Mouse (Mus musculus): Measurements from ENCODE around the gene Mroh7. TPM values are rescaled to one million over a fixed set of nuclear protein-coding genes. Genes with fewer than 3 reads are reported as not detected.
"Not testable (repeated sequence)": the region's sequence is repeated elsewhere in the genome, so short reads cannot be mapped to it uniquely, and the experiment has no call there.

The Mroh7 gene
- polyA plus RNA-seq (2015; fragmentation: Nextera tagmentation; extraction: Ambion mirVana), result not detected in 2 replicates

- DNase-seq (ENCODE audit: low spot score), result no peak
Measured at GRCm38 (mm10) chr4:106730814-106731213, at the start of gene Mroh7. Gene Mroh7, minus strand, starts transcription at chr4:106730925.

- DNase-seq (ENCODE audit: low spot score), result no peak
Measured at GRCm38 (mm10) chr4:106780045-106780444, 49.3 kb upstream of the Mroh7 start.

DNA sequence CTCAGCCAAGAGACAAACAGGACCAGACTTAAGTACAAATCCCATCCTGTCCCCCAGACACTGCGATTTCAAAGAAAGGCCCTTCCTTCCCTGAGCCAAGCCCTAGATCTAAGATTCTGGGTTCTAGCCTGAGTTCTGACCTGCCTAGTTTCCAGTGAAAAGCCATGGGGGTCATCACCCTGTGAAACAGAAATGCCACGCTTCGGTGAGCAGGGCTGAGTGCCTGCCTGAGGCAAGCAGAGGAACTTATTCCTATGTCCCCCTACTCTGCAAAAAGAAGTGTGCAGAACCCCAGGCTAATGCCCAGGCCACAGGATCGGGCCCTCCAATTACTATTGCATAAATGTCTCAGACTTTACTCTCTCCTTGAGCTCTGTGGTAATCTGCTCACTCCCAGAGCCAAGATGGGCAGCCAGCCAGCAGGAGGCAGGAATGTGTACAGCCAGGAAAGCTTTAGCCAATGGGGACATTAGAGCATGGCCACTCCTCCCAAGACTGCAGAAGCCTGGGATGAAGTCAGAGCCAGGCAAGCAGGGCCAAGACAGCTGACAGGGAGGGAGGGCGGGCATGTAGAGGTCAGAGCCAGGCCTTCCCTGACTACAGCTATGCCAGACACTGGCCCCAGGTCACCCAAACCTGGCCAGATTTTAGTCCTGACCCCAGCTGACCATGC, 47.5 kb upstream of the Mroh7 start:
- DNase-seq (ENCODE audit: low spot score), result no peak

DNA sequence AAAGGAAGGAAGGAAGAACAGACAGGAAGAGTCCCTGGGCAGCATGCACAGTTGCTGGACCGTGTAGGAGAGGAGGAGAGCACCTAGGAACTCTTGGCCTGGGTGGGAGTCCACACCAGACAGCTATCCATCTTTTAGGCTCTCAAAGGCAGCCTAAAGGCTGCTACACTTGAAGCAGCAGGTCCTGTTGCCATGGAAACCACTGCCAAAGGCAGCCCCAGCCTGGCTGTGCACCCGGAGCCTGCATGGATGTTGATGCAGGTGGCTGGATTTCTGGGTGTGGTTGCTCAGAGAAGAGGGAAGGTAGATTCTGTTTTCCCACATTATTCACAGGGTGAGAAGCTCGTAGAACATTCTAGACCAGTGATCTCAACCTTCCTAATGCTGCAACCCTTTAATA, 46.3 kb upstream of the Mroh7 start:
- DNase-seq (ENCODE audit: low spot score), result no peak

DNA sequence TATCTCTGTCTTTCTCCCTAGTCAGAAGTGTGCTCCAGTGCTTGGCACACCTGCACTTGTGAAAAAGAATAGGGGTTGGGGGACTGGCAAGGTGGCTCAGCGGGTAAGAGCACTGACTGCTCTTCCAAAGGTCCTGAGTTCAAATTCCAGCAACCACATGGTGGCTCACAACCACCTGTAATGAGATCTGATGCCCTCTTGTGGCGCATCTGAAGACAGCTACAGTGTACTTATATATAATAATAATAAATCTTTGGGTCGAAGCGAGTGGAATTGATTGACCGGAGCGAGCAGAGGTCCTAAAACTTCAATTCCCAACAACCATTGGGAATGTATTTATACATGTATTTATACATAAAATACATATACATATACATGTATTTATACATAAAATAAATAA, 45.0 kb upstream of the Mroh7 start:
- DNase-seq (ENCODE audit: low spot score), result not testable (repeated sequence)

DNA sequence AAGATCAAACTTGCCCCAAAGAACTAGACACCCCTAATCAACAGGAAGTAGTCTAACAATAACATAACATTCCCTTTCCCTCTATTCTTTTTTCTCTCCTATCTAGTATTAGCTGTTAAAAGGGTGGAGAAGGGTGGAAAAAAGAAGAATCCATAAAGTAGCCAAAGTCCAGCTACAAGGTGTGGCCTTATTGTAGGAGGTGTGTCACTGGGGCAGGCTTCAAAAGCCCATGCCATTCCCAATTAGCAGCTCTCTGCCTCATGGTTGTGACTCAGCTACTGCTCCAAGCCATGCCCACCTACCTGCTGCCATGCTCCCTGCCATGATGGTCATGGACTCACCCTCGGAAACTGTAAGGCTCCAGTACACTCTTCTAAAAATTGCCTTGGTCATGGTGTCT, 41.8 kb upstream of the Mroh7 start:
- no peak for DNase-seq (ENCODE audit: low spot score)

DNA sequence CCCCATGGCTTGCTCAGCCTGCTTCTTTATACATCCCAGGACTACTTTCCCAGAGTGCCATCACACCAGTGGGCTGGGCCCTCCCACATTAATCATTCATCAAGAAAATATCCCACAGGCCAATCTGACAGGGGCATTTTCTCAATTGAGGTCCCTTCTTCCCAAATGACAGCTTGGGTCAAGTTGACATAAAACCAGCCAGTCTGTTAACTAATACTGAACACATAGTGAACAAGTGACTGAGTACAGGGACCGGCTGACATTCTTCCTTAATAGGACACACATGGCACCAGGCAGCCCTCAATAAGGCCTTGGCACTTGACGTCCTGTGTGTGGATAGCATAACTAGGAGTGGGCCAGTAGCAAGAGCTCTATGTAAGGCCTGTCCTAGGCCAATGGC, 38.6 kb upstream of the Mroh7 start:
- DNase-seq (ENCODE audit: low spot score), result no peak

- no peak for DNase-seq (ENCODE audit: low spot score)
Measured at GRCm38 (mm10) chr4:106764166-106764565, 33.4 kb upstream of the Mroh7 start.

DNA sequence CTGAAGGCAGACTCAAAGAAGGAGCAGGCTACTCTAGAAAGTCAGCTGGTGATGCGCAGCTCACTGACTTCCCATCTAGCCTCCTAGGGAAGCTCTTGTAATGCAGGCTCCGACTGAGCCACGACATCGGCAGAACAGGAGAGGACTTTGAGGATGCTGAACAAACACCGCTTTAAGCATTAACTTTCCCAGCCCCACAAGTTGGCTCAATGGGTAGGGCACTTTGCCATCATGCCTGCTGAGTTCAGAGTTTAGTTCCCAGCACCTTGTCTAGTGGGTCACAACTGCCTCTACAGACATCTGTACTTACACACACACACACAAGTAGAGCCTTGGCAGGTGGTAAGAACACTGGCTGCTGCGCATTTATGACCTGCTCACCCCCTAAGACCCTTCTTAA, 21.0 kb upstream of the Mroh7 start:
- DNase-seq (ENCODE audit: low spot score), result no peak

DNA sequence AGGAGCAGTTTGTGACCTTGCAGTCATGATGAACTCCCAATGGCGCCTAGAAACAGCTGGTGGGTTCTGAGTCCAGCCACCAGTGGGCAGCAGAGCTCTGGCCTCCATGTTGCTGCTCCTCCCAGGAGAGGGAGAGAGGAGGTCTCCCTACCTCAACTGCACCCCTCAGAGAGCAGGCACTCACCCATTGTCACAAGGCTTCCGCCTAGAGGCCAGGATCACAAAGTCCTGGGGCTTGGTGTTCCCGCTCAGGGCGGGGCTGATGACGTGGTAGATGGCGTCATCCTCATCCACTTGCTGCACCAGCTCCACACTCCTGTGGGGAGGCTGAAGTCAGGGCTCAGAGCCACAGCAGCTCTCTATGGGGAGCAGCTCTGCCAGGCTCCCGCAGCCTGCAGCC, 19.0 kb upstream of the Mroh7 start:
- peak; percentile 56 for DNase-seq (ENCODE audit: low spot score)

- DNase-seq (ENCODE audit: low spot score), result no peak
Measured at GRCm38 (mm10) chr4:106747001-106747580, 16.4 kb upstream of the Mroh7 start.

- no peak for DNase-seq (ENCODE audit: low spot score)
Measured at GRCm38 (mm10) chr4:106745862-106746261, 15.1 kb upstream of the Mroh7 start.

DNA sequence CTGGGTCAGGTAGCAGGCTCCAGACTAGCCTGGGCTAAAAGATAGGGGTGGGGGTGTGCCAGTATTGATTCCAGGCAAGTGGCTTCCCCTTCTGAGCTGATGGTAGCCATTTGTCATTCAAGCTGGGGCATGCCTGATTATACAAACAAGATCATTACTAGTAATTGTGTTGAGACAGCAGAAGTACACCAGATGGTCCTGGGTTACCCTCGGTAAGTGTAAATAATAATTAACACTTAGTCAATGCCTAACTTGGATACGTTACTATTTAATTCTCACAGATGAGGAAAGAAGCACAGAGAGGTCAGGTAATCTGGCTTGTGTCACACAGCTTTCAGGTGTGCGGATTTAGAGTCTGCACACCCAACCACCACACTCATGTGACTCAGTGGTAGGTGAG, 7.2 kb upstream of the Mroh7 start:
- DNase-seq (ENCODE audit: low spot score), result no peak

DNA sequence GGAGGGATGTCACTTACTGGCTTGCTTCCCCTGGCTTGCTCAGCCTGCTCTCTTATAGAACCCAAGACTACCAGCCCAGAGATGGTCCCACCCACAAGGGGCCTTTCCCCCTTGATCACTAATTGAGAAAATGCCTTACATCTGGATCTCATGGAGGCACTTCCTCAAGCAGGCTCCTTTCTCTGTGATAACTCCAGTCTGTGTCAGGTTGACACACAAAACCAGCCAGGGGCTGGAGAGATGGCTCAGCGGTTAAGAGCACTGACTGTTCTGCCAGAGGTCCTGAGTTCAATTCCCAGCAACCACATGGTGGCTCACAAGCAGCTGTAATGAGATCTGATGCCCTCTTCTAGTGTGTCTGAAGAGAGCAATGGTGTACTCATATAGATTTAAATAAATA, 6.2 kb upstream of the Mroh7 start:
- DNase-seq (ENCODE audit: low spot score), result not testable (repeated sequence)

DNA sequence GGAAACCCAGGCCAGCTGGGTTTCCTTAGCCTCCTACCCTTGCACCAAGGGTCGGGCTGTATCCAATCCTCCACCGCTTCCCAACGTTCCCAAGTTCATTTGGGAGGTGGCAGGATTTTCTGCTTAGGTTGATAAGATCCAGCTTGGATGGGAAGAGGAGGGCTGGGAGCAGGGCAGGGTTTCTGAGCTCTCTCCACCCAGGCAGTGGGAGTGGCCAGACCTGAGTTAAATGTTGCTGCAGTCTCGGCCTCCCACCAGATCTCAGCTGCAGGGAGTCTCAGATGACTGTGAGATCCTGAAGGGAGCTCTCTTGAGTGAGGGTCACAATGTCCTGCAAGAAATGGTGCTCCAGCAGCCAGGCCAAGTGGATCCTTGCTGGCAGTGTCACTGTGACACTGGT, 2.9 kb upstream of the Mroh7 start, which contains the start of gene Fam151a:
Gene Fam151a, plus strand, starts transcription at position 254 of the 400 bp plus-strand sequence.
- DNase-seq (ENCODE audit: low spot score), result no peak

DNA sequence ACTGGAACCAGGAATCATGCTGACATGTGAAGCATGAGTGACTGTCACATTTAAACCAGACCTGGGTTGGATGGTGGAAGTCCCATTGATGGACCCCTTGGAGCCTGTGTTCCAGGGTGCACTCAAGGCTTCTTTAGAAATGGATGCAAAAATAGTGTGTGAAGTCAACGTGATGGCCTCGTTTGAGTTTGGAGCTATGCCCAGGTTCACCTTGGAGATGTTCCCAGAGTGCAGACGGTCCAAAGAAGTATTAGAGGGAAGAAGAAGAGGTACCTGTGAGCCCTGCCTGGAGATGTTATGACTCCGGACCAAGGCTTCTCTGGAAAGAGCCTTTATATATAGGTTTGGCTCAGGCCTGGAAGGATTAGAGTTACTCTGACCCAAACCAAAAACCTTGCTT, 10.1 kb downstream of the Mroh7 start:
- DNase-seq (ENCODE audit: low spot score), result no peak

- no peak for DNase-seq (ENCODE audit: low spot score)
Measured at GRCm38 (mm10) chr4:106713622-106714021, 17.1 kb downstream of the Mroh7 start.

- peak; percentile 60 for DNase-seq (ENCODE audit: low spot score)
Measured at GRCm38 (mm10) chr4:106708408-106708807, 22.3 kb downstream of the Mroh7 start.

DNA sequence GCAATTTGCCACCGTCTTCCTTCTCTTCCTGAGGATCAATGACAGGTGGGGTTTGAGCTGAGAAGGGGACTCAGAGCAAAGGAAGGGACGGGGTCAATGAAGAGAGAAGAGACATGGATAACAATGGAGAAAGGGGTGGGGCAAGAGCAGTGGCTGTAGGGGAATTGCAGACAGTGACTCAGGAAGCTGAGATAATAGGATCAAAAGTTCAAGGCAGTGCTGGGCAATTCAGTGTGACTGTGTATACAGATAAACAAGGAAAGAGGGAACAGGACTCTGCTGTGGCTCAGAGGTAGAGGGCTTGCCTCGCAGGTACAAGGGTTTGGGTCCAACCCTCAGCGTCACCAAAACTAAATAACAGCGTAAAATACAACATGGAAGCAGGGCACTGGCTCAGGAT, 22.8 kb downstream of the Mroh7 start:
- DNase-seq (ENCODE audit: low spot score), result no peak

GRCm38 (mm10) chr4:106705096-106705665, 25.5 kb downstream of the Mroh7 start:
- no peak for DNase-seq (ENCODE audit: low spot score)

DNA sequence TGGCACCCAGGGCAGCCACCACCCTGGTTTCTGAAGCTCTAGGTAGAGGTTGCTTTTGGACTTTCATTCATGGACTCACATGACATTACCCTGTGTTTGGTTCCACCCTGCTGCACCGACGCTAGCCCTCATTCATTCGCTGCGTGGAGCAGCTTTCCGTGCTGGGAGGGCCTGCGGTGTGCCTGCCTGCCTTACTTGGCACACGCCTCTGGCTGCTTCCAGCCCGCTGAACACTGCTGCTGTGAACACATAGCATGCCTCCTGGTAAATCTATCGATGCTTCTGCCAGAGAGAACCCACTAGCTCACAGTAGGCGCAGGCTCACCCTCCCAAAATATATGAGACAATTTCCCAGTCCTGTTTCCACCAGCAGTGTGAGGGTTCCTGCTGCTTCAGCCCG, 26.3 kb downstream of the Mroh7 start:
- no peak for DNase-seq (ENCODE audit: low spot score)

- DNase-seq (ENCODE audit: low spot score), result no peak
Measured at GRCm38 (mm10) chr4:106703956-106704355, 26.8 kb downstream of the Mroh7 start.

- no peak for DNase-seq (ENCODE audit: low spot score)
Measured at GRCm38 (mm10) chr4:106700798-106701197, 29.9 kb downstream of the Mroh7 start.
